Mouse (Mus musculus): ENCODE measurements around the gene Tubg2. TPM values are rescaled to one million over a fixed set of nuclear protein-coding genes. Genes with fewer than 3 reads are reported as not detected.

Tubg2 gene
- total and polyA plus RNA-seq, 3 experiments = 2.1 to 10.5 (median 4.7) TPM

DNA sequence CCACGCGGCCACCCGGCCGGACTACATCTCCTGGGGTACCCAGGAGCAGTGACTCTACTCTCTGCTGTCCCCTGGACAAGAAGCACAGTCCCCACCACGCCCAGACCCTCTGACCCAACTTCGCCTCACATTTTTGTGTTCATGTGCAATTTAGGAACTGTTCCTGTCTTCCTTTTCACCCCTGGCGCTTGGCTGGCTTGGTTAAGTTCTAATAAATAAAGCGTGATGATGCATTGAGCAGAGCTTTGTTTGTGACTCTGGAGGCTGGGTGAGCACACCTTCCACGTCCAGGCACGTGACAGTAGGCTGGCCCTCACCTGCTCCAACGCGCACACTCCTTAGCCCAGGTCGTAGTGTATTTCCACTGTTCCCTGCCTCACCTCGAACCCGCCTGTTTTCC is 5.8 kb downstream of the Tubg2 start:
- H3K4me2 ChIP-seq (ENCODE audit: insufficient read depth, low read depth, poor library complexity, severe bottlenecking) = no peak overlapping the region
- H3K9me3 ChIP-seq (replicated peaks; ENCODE audit: low read length) = no peaks in the 10 kb centered on the region
- no peak overlapping the region for H3K4me3 ChIP-seq (replicated peaks in 1 of 3; ENCODE audit: low read depth in 2 of 3, low read length in 2 of 3, poor library complexity in 1 of 3)
- no peak for DNase-seq (ENCODE audit: extremely low read depth)
- dilution Hi-C loops (cut with MboI; ENCODE audit: extremely low pct_ligation_motif_present, extremely low pct_unique_long_range_greater_than_20kb, low sequenced_read_pairs) = no loop called here
- peaks cover 54 to 81% of the 10 kb centered on the region in 2 experiments for H3K36me3 ChIP-seq (replicated peaks in 1 of 2; ENCODE audit: control insufficient read depth in 1 of 2, insufficient read depth in 1 of 2, low read length in 1 of 2)
- H3K79me2 ChIP-seq (replicated peaks; ENCODE audit: control insufficient read depth, extremely low read depth, insufficient read depth, poor library complexity, severe bottlenecking) = no peaks in the 10 kb centered on the region
- in situ Hi-C loops (cut with MboI; ENCODE audit: low pct_ligation_motif_present, low pct_unique_long_range_greater_than_20kb, low sequenced_read_pairs) = no loop called here
- TF ChIP-seq RAD21 (IDR thresholded peaks at IDR 0.05; ENCODE audit: low read depth, low read length) = no peak
- no peak for TF ChIP-seq EP300 (IDR thresholded peaks at IDR 0.05; ENCODE audit: low read length)
- TF ChIP-seq TCF12 (IDR thresholded peaks at IDR 0.05; ENCODE audit: low read depth, low read length) = no peak
- TF ChIP-seq E2F4 (IDR thresholded peaks at IDR 0.05; ENCODE audit: insufficient replicate concordance, low read depth, low read length) = no peak
- TF ChIP-seq MEF2A (IDR thresholded peaks at IDR 0.05; ENCODE audit: borderline replicate concordance, low read depth, low read length) = no peak
- no peak for TF ChIP-seq NRF1 (IDR thresholded peaks at IDR 0.05; ENCODE audit: low read depth, low read length)
- TF ChIP-seq CTCF (conservative IDR thresholded peaks at IDR 0.05 in 1 of 2, IDR thresholded peaks at IDR 0.05 in 1 of 2; ENCODE audit: low read depth in 2 of 2, low read length in 2 of 2) = no peak
- TF ChIP-seq POLR2A (IDR thresholded peaks at IDR 0.05; ENCODE audit: low read depth, low read length) = no peak
- no peak for TF ChIP-seq SMC3 (IDR thresholded peaks at IDR 0.05; ENCODE audit: low read depth, low read length)
- TF ChIP-seq MAX (IDR thresholded peaks at IDR 0.05; ENCODE audit: low read length) = no peak
- no peak for TF ChIP-seq ELF1 (IDR thresholded peaks at IDR 0.05; ENCODE audit: low read depth, low read length)
- no peak for TF ChIP-seq NELFE (IDR thresholded peaks at IDR 0.05; ENCODE audit: low read depth, low read length)
- no peak overlapping the region for H3K27ac ChIP-seq (ENCODE audit: insufficient read depth, low read depth)
- no peaks in the 10 kb centered on the region for H3K27me3 ChIP-seq (replicated peaks)
- H3K9ac ChIP-seq (ENCODE audit: insufficient read depth, low read depth) = no peak overlapping the region
- peaks cover 6 to 11% of the 10 kb centered on the region in 2 experiments for H3K4me1 ChIP-seq (ENCODE audit: control insufficient read depth in 1 of 2, insufficient read depth in 2 of 2)

- peaks cover 1 to 5% of the 10 kb centered on the region in 2 experiments; a peak in 2 of 4 replicates for H3K4me1 ChIP-seq (ENCODE audit: control insufficient read depth in 1 of 2, insufficient read depth in 2 of 2)
- H3K9ac ChIP-seq (ENCODE audit: insufficient read depth, low read depth) = no peak overlapping the region
- no peak for TF ChIP-seq MAZ (IDR thresholded peaks at IDR 0.05; ENCODE audit: low read depth, low read length)
- no peak for TF ChIP-seq CHD1 (IDR thresholded peaks at IDR 0.05; ENCODE audit: low read depth, low read length)
- TF ChIP-seq JUND (conservative IDR thresholded peaks at IDR 0.05; ENCODE audit: low read depth, low read length) = no peak
- TF ChIP-seq CTCF (conservative IDR thresholded peaks at IDR 0.05 in 1 of 2, IDR thresholded peaks at IDR 0.05 in 1 of 2; ENCODE audit: low read depth in 2 of 2, low read length in 2 of 2) = no peak
- TF ChIP-seq USF1 (IDR thresholded peaks at IDR 0.05; ENCODE audit: low read depth, low read length) = no peak
- TF ChIP-seq UBTF (IDR thresholded peaks at IDR 0.05; ENCODE audit: low read depth, low read length) = no peak
- TF ChIP-seq ZKSCAN1 (IDR thresholded peaks at IDR 0.05; ENCODE audit: borderline replicate concordance, low read depth, low read length) = no peak
- no peak for TF ChIP-seq MEF2A (IDR thresholded peaks at IDR 0.05; ENCODE audit: borderline replicate concordance, low read depth, low read length)
- TF ChIP-seq SIN3A (IDR thresholded peaks at IDR 0.05; ENCODE audit: low read length) = no peak
- no peak for TF ChIP-seq PAX5 (IDR thresholded peaks at IDR 0.05; ENCODE audit: low read length)
- TF ChIP-seq TBP (conservative IDR thresholded peaks at IDR 0.05; ENCODE audit: low read depth, low read length) = no peak
- no peak for TF ChIP-seq POLR2A (IDR thresholded peaks at IDR 0.05; ENCODE audit: low read depth, low read length)
- no peak for TF ChIP-seq JUN (IDR thresholded peaks at IDR 0.05; ENCODE audit: insufficient read depth, low read depth, low read length)
- TF ChIP-seq ZNF384 (IDR thresholded peaks at IDR 0.05; ENCODE audit: low read depth, low read length) = no peak
- TF ChIP-seq NELFE (IDR thresholded peaks at IDR 0.05; ENCODE audit: low read depth, low read length) = no peak
- TF ChIP-seq IRF4 (IDR thresholded peaks at IDR 0.05; ENCODE audit: low read depth, low read length) = no peak
- no peak for TF ChIP-seq KAT2A (IDR thresholded peaks at IDR 0.05; ENCODE audit: insufficient replicate concordance, low read length)
- H3K4me3 ChIP-seq (replicated peaks in 1 of 3; ENCODE audit: low read depth in 2 of 3, low read length in 2 of 3, poor library complexity in 1 of 3) = no peak overlapping the region
- H3K27me3 ChIP-seq (replicated peaks) = no peaks in the 10 kb centered on the region
- peaks cover 61 to 88% of the 10 kb centered on the region in 2 experiments for H3K36me3 ChIP-seq (replicated peaks in 1 of 2; ENCODE audit: control insufficient read depth in 1 of 2, insufficient read depth in 1 of 2, low read length in 1 of 2)
- no peaks in the 10 kb centered on the region for H3K9me3 ChIP-seq (replicated peaks; ENCODE audit: low read length)
- no peak for DNase-seq (ENCODE audit: extremely low read depth)
- H3K79me2 ChIP-seq (replicated peaks; ENCODE audit: control insufficient read depth, extremely low read depth, insufficient read depth, poor library complexity, severe bottlenecking) = no peaks in the 10 kb centered on the region
- no peak overlapping the region for H3K27ac ChIP-seq (ENCODE audit: insufficient read depth, low read depth)
- in situ Hi-C loops (cut with MboI; ENCODE audit: low pct_ligation_motif_present, low pct_unique_long_range_greater_than_20kb, low sequenced_read_pairs) = no loop called here
- dilution Hi-C loops (cut with MboI; ENCODE audit: extremely low pct_ligation_motif_present, extremely low pct_unique_long_range_greater_than_20kb, low sequenced_read_pairs) = no loop called here
- no peak overlapping the region for H3K4me2 ChIP-seq (ENCODE audit: insufficient read depth, low read depth, poor library complexity, severe bottlenecking)
Measured at GRCm38 (mm10) chr11:101162301-101162700, 6.6 kb downstream of the Tubg2 start.

Measured in CH12.LX (cell line).